Mouse (Mus musculus): ENCODE results near the gene Borcs8.

Borcs8 gene

GRCm38 (mm10) chr8:70134086-70134485, 5.2 kb upstream of the Borcs8 start:
- in situ Hi-C loops (cut with MboI, MseI), result no loop called here

- in situ Hi-C loops (cut with MboI, MseI), result no loop called here
These were observed 4.4 kb upstream of the Borcs8 start for GRCm38 (mm10) chr8:70134931-70135330.

- in situ Hi-C loops (cut with MboI, MseI), result no loop called here
These were observed 2.7 kb upstream of the Borcs8 start for GRCm38 (mm10) chr8:70136591-70136990.

- in situ Hi-C loops (cut with MboI, MseI), result no loop called here
These were observed 1.4 kb upstream of the Borcs8 start for GRCm38 (mm10) chr8:70137890-70138289.

GRCm38 (mm10) chr8:70139981-70140380, 682 bp downstream of the Borcs8 start:
- in situ Hi-C loops (cut with MboI, MseI), result no loop called here

- in situ Hi-C loops (cut with MboI, MseI), result no loop called here
These were observed 8.6 kb downstream of the Borcs8 start for GRCm38 (mm10) chr8:70147678-70148607.

- in situ Hi-C loops (cut with MboI, MseI), result no loop called here
These were observed 10.9 kb downstream of the Borcs8 start for GRCm38 (mm10) chr8:70150158-70150557.

- in situ Hi-C loops (cut with MboI, MseI), result no loop called here
These were observed 13.4 kb downstream of the Borcs8 start for GRCm38 (mm10) chr8:70152537-70153257.

GRCm38 (mm10) chr8:70157240-70157800, 18.0 kb downstream of the Borcs8 start:
- in situ Hi-C loops (cut with MboI, MseI), result no loop called here

GRCm38 (mm10) chr8:70158069-70158853, 19.0 kb downstream of the Borcs8 start:
- in situ Hi-C loops (cut with MboI, MseI), result no loop called here

- in situ Hi-C loops (cut with MboI, MseI), result no loop called here
These were observed 19.9 kb downstream of the Borcs8 start for GRCm38 (mm10) chr8:70159211-70159610.

GRCm38 (mm10) chr8:70160015-70160414, 20.7 kb downstream of the Borcs8 start:
- in situ Hi-C loops (cut with MboI, MseI), result loop anchor here (10.0 kb wide), 1 partner anchor 235 kb away; no protein-coding TSS in a partner anchor

GRCm38 (mm10) chr8:70163316-70163715, 24.0 kb downstream of the Borcs8 start:
- in situ Hi-C loops (cut with MboI, MseI), result loop anchor here (10.0 kb wide), 1 partner anchor 239 kb away; no protein-coding TSS in a partner anchor

GRCm38 (mm10) chr8:70166504-70167110, 27.3 kb downstream of the Borcs8 start:
- in situ Hi-C loops (cut with MboI, MseI), result loop anchor here (10.0 kb wide), 1 partner anchor 242 kb away; no protein-coding TSS in a partner anchor

GRCm38 (mm10) chr8:70170116-70170515, 30.8 kb downstream of the Borcs8 start:
- in situ Hi-C loops (cut with MboI, MseI), result no loop called here

GRCm38 (mm10) chr8:70170748-70171147, 31.4 kb downstream of the Borcs8 start:
- in situ Hi-C loops (cut with MboI, MseI), result no loop called here

GRCm38 (mm10) chr8:70171240-70171639, 31.9 kb downstream of the Borcs8 start:
- in situ Hi-C loops (cut with MboI, MseI), result no loop called here

- in situ Hi-C loops (cut with MboI, MseI), result no loop called here
These were observed 32.9 kb downstream of the Borcs8 start, which contains the start of gene Tmem161a for GRCm38 (mm10) chr8:70172043-70172681. Gene Tmem161a (plus strand): TSS chr8:70172356.

GRCm38 (mm10) chr8:70173320-70173719, 34.0 kb downstream of the Borcs8 start:
- in situ Hi-C loops (cut with MboI, MseI), result no loop called here

- in situ Hi-C loops (cut with MboI, MseI), result no loop called here
These were observed 34.8 kb downstream of the Borcs8 start for GRCm38 (mm10) chr8:70174079-70174478.

All from regulatory T cell (primary cell).